Mouse (Mus musculus) CH12.LX (cell line): Measurements from ENCODE around the gene Ppp1r11. TPM values are rescaled to one million over a fixed set of nuclear protein-coding genes. Genes with fewer than 3 reads are reported as not detected.

ENCODE experiments used
- DNase-seq: peaks from one replicate; pipeline ENCODE4 v3.0.0-alpha.2; 2013; ENCODE audit errors: extremely low read depth
- H3K27ac ChIP-seq: 2 replicates; pipeline ENCODE4 v1.5.1; 2012; ENCODE audit warnings: low read depth, mild to moderate bottlenecking, control low read depth, moderate library complexity; ENCODE audit not compliant: insufficient read depth
- H3K27me3 ChIP-seq: replicated peaks from 2 replicates; pipeline ENCODE3; 2012; ENCODE audit warnings: inconsistent platforms
- H3K36me3 ChIP-seq, 2 experiments: replicated peaks in 1 of 2; 2 replicates each; pipeline versions ENCODE3 to v1.6.1; 2012; ENCODE audit warnings: inconsistent platforms in 1 of 2, low read length in 1 of 2, mild to moderate bottlenecking in 1 of 2, mixed read lengths in 1 of 2, moderate library complexity in 1 of 2; ENCODE audit not compliant: control insufficient read depth in 1 of 2, insufficient read depth in 1 of 2
- H3K4me1 ChIP-seq, 2 experiments: 2 replicates each; pipeline ENCODE4 v1.6.1; 2012; ENCODE audit warnings: inconsistent platforms in 1 of 2, moderate library complexity in 1 of 2; ENCODE audit not compliant: insufficient read depth in 2 of 2, control insufficient read depth in 1 of 2
- H3K4me2 ChIP-seq: 2 replicates; pipeline ENCODE4 v1.6.1; 2012; ENCODE audit warnings: low read depth, mild to moderate bottlenecking, control low read depth; ENCODE audit not compliant: poor library complexity, insufficient read depth, severe bottlenecking
- H3K4me3 ChIP-seq, 3 experiments: fragments of 150-350 bp in 1 of 3; sonication (generic) in 1 of 3; replicated peaks in 1 of 3; 2 replicates each; pipeline versions ENCODE3 to v1.5.1; 2011 to 2012; ENCODE audit warnings: low read depth in 2 of 3, low read length in 2 of 3, mild to moderate bottlenecking in 2 of 3, moderate library complexity in 2 of 3, control low read depth in 1 of 3, improper control_type of control experiment in 1 of 3, inconsistent platforms in 1 of 3, mixed read lengths in 1 of 3; ENCODE audit not compliant: poor library complexity in 1 of 3
- H3K79me2 ChIP-seq: replicated peaks from 2 replicates; pipeline ENCODE4 v1.6.1; 2012; ENCODE audit warnings: mild to moderate bottlenecking, moderate library complexity; ENCODE audit not compliant: control insufficient read depth, poor library complexity, insufficient read depth, severe bottlenecking; ENCODE audit errors: extremely low read depth
- H3K9ac ChIP-seq: 2 replicates; pipeline ENCODE4 v1.6.1; 2012; ENCODE audit warnings: low read depth, mild to moderate bottlenecking, control low read depth, moderate library complexity; ENCODE audit not compliant: insufficient read depth
- H3K9me3 ChIP-seq: replicated peaks from 2 replicates; pipeline ENCODE3; 2012; ENCODE audit warnings: low read length, inconsistent platforms, mixed read lengths
- BHLHE40 ChIP-seq: IDR thresholded peaks from 2 replicates; pipeline ENCODE4 v1.6.1; 2011; ENCODE audit warnings: mild to moderate bottlenecking, low read depth, low read length, improper control_type of control experiment
- CTCF ChIP-seq, 2 experiments: IDR thresholded peaks in 1 of 2; conservative IDR thresholded peaks in 1 of 2; 2 replicates each; pipeline ENCODE4 v1.5.1; 2011 to 2012; ENCODE audit warnings: low read depth in 2 of 2, low read length in 2 of 2, improper control_type of control experiment in 1 of 2, inconsistent platforms in 1 of 2, mild to moderate bottlenecking in 1 of 2, moderate library complexity in 1 of 2
- E2F4 ChIP-seq: IDR thresholded peaks from 2 replicates; pipeline ENCODE4 v1.6.1; 2011; ENCODE audit warnings: low read depth, low read length, improper control_type of control experiment; ENCODE audit not compliant: insufficient replicate concordance
- ELF1 ChIP-seq: IDR thresholded peaks from 2 replicates; pipeline ENCODE4 v1.6.1; 2014; ENCODE audit warnings: low read depth, mild to moderate bottlenecking, inconsistent platforms, low read length, improper control_type of control experiment
- EP300 ChIP-seq: IDR thresholded peaks from 2 replicates; pipeline ENCODE4 v1.6.1; 2011; ENCODE audit warnings: low read length, improper control_type of control experiment
- ETS1 ChIP-seq: conservative IDR thresholded peaks from 2 replicates; pipeline ENCODE4 v1.6.1; 2012; ENCODE audit warnings: low read depth, mild to moderate bottlenecking, inconsistent platforms, low read length, improper control_type of control experiment, moderate library complexity
- GABPA ChIP-seq: IDR thresholded peaks from 2 replicates; pipeline ENCODE4 v1.6.1; 2012; ENCODE audit warnings: low read depth, low read length, improper control_type of control experiment, inconsistent platforms; ENCODE audit not compliant: insufficient replicate concordance
- HCFC1 ChIP-seq: IDR thresholded peaks from 2 replicates; pipeline ENCODE4 v1.6.1; 2012; ENCODE audit warnings: low read depth, mild to moderate bottlenecking, inconsistent platforms, low read length, improper control_type of control experiment
- IRF4 ChIP-seq: IDR thresholded peaks from 2 replicates; pipeline ENCODE4 v1.6.1; 2014; ENCODE audit warnings: low read depth, mild to moderate bottlenecking, inconsistent platforms, low read length, improper control_type of control experiment
- JUN ChIP-seq: IDR thresholded peaks from 2 replicates; pipeline ENCODE4 v1.6.1; 2011; ENCODE audit warnings: low read depth, mild to moderate bottlenecking, low read length, improper control_type of control experiment, moderate library complexity; ENCODE audit not compliant: insufficient read depth
- JUND ChIP-seq: conservative IDR thresholded peaks from 2 replicates; pipeline ENCODE4 v1.6.1; 2011; ENCODE audit warnings: low read depth, low read length, improper control_type of control experiment
- KAT2A ChIP-seq: IDR thresholded peaks from 2 replicates; pipeline ENCODE4 v1.6.1; 2012; ENCODE audit warnings: low read length, improper control_type of control experiment, inconsistent platforms; ENCODE audit not compliant: insufficient replicate concordance
- MAZ ChIP-seq: IDR thresholded peaks from 2 replicates; pipeline ENCODE4 v1.6.1; 2012; ENCODE audit warnings: low read depth, mild to moderate bottlenecking, inconsistent platforms, low read length, improper control_type of control experiment, moderate library complexity
- MEF2A ChIP-seq: IDR thresholded peaks from 2 replicates; pipeline ENCODE4 v1.6.1; 2014; ENCODE audit warnings: low read depth, mild to moderate bottlenecking, inconsistent platforms, low read length, improper control_type of control experiment, borderline replicate concordance
- MXI1 ChIP-seq: IDR thresholded peaks from 2 replicates; pipeline ENCODE4 v1.6.1; 2011; ENCODE audit warnings: mild to moderate bottlenecking, low read depth, low read length, improper control_type of control experiment
- NRF1 ChIP-seq: IDR thresholded peaks from 2 replicates; pipeline ENCODE4 v1.6.1; 2014; ENCODE audit warnings: low read depth, mild to moderate bottlenecking, inconsistent platforms, low read length, improper control_type of control experiment, moderate library complexity
- PAX5 ChIP-seq: IDR thresholded peaks from 2 replicates; pipeline ENCODE4 v1.6.1; 2012; ENCODE audit warnings: low read length, inconsistent platforms, mixed read lengths
- POLR2A ChIP-seq: IDR thresholded peaks from 2 replicates; pipeline ENCODE4 v1.6.1; 2011; ENCODE audit warnings: low read depth, mild to moderate bottlenecking, improper control_type of control experiment, low read length
- RAD21 ChIP-seq: IDR thresholded peaks from 2 replicates; pipeline ENCODE4 v1.6.1; 2011; ENCODE audit warnings: low read depth, mild to moderate bottlenecking, low read length, improper control_type of control experiment, moderate library complexity
- RCOR1 ChIP-seq: conservative IDR thresholded peaks from 2 replicates; pipeline ENCODE4 v1.6.1; 2012; ENCODE audit warnings: low read depth, mild to moderate bottlenecking, inconsistent platforms, low read length, improper control_type of control experiment
- SIN3A ChIP-seq: IDR thresholded peaks from 2 replicates; pipeline ENCODE4 v1.6.1; 2012; ENCODE audit warnings: low read length, improper control_type of control experiment, inconsistent platforms
- TBP ChIP-seq: conservative IDR thresholded peaks from 2 replicates; pipeline ENCODE4 v1.6.1; 2011; ENCODE audit warnings: low read depth, low read length, improper control_type of control experiment
- TCF12 ChIP-seq: IDR thresholded peaks from 2 replicates; pipeline ENCODE4 v1.6.1; 2014; ENCODE audit warnings: low read depth, mild to moderate bottlenecking, inconsistent platforms, low read length, improper control_type of control experiment
- UBTF ChIP-seq: IDR thresholded peaks from 2 replicates; pipeline ENCODE4 v1.6.1; 2012; ENCODE audit warnings: low read depth, mild to moderate bottlenecking, inconsistent platforms, low read length, improper control_type of control experiment, moderate library complexity
- USF1 ChIP-seq: IDR thresholded peaks from 2 replicates; pipeline ENCODE4 v1.6.1; 2014; ENCODE audit warnings: low read depth, mild to moderate bottlenecking, inconsistent platforms, low read length, improper control_type of control experiment
- ZC3H11A ChIP-seq: IDR thresholded peaks from 2 replicates; pipeline ENCODE4 v1.6.1; 2012; ENCODE audit warnings: low read depth, mild to moderate bottlenecking, inconsistent platforms, low read length, improper control_type of control experiment
- ZKSCAN1 ChIP-seq: IDR thresholded peaks from 2 replicates; pipeline ENCODE4 v1.6.1; 2012; ENCODE audit warnings: low read depth, inconsistent platforms, low read length, improper control_type of control experiment, borderline replicate concordance
- ZMIZ1 ChIP-seq: IDR thresholded peaks from 2 replicates; pipeline ENCODE4 v1.6.1; 2012; ENCODE audit warnings: low read depth, mild to moderate bottlenecking, inconsistent platforms, low read length, improper control_type of control experiment
- dilution Hi-C: fragments of 300-500 bp; cut with MboI; formaldehyde crosslinking; loops from 2 replicates; pipeline ENCODE4 v1.14.3; 2020; ENCODE audit warnings: low sequenced_read_pairs; ENCODE audit not compliant: extremely low pct_unique_long_range_greater_than_20kb, extremely low pct_ligation_motif_present
- in situ Hi-C: fragments of 300-500 bp; cut with MboI; formaldehyde crosslinking; loops from 3 replicates; pipeline ENCODE4 v1.14.3; 2019; ENCODE audit warnings: low sequenced_read_pairs, low pct_ligation_motif_present, low pct_unique_long_range_greater_than_20kb, mixed read lengths
- polyA plus RNA-seq: library from polyadenylated mRNA; unstranded; fragments of >175 nt; gene quantifications from 2 replicates; pipeline ENCODE4 v1.2.1, GENCODE M21; 2012; ENCODE audit warnings: low read depth; ENCODE audit not compliant: insufficient read length
- total RNA-seq, 2 experiments: library from RNA; depleted of rRNA; stranded (reverse); fragments of 300-350 nt in 1 of 2; fragments of >200 nt in 1 of 2; gene quantifications; 2 replicates each; pipeline ENCODE4 v1.2.3; 2012 to 2014

The Ppp1r11 gene
- total and polyA plus RNA-seq, 3 experiments, result 120 to 238 (median 209) TPM

- DNase-seq, result no peak
- Histone ChIP-seq H3K4me3 (no peak overlapping the region), H3K9ac (no peak overlapping the region), H3K27me3 (no peaks in the 10 kb centered on the region), H3K36me3 (no peaks in the 10 kb centered on the region), H3K9me3 (no peaks in the 10 kb centered on the region), H3K4me2 (no peak overlapping the region), H3K79me2 (no peaks in the 10 kb centered on the region), H3K4me1 (no peaks in the 10 kb centered on the region), H3K27ac (no peak overlapping the region)
- TF ChIP-seq BHLHE40 (no peak), EP300 (no peak), TBP (no peak), MXI1 (no peak), ELF1 (no peak), JUN (no peak), USF1 (no peak), ZC3H11A (no peak), ZKSCAN1 (no peak), TCF12 (no peak), ETS1 (no peak), UBTF (no peak), CTCF (conservative IDR thresholded peaks at IDR 0.05 in 1 of 2, IDR thresholded peaks at IDR 0.05 in 1 of 2; ENCODE audit: low read depth in 2 of 2, low read length in 2 of 2) (no peak), RCOR1 (no peak), MAZ (no peak), MEF2A (no peak), ZMIZ1 (no peak), GABPA (no peak), IRF4 (no peak), NRF1 (no peak)
- dilution Hi-C loops, result no loop called here
- in situ Hi-C loops, result no loop called here
Measured at GRCm38 (mm10) chr17:36900001-36900400, 51.5 kb downstream of the Ppp1r11 start.

- Histone ChIP-seq H3K4me1 (no peaks in the 10 kb centered on the region), H3K9ac (no peak overlapping the region), H3K79me2 (no peaks in the 10 kb centered on the region), H3K36me3 (no peaks in the 10 kb centered on the region), H3K9me3 (no peaks in the 10 kb centered on the region), H3K4me2 (no peak overlapping the region), H3K27ac (no peak overlapping the region), H3K27me3 (no peaks in the 10 kb centered on the region), H3K4me3 (no peak overlapping the region)
- DNase-seq, result no peak
- dilution Hi-C loops (no loop called here), in situ Hi-C loops (loop anchor here (10.0 kb wide), 1 partner anchor 165 kb away; no protein-coding TSS in a partner anchor)
- TF ChIP-seq TCF12 (no peak), KAT2A (no peak), POLR2A (no peak), MAZ (no peak), TBP (no peak), PAX5 (no peak), MXI1 (no peak), SIN3A (no peak), ZMIZ1 (no peak), NRF1 (no peak), RCOR1 (no peak), MEF2A (no peak), RAD21 (no peak), ETS1 (no peak), E2F4 (no peak), EP300 (no peak), JUND (no peak), ELF1 (no peak), ZC3H11A (no peak), HCFC1 (no peak)
Measured at GRCm38 (mm10) chr17:36899376-36899775, 52.2 kb downstream of the Ppp1r11 start.
